Mouse (Mus musculus) kidney, postnatal 36 days (tissue): ENCODE measurements around the gene Atxn1.
A peak's percentile ranks its signal among the peaks of the same experiment; 100 is the strongest.

ENCODE experiments used
- DNase-seq, 2 experiments: peaks; one replicate each; pipeline ENCODE4 v3.0.0; 2021 to 2022; ENCODE audit warnings: mixed read lengths in 2 of 2

Atxn1 gene

GRCm38 (mm10) chr13:45962776-45963175 lies 2.0 kb downstream of the Atxn1 start:
- DNase-seq = no peak

GRCm38 (mm10) chr13:45961871-45962630 lies 2.8 kb downstream of the Atxn1 start:
- DNase-seq = no peak

DNA sequence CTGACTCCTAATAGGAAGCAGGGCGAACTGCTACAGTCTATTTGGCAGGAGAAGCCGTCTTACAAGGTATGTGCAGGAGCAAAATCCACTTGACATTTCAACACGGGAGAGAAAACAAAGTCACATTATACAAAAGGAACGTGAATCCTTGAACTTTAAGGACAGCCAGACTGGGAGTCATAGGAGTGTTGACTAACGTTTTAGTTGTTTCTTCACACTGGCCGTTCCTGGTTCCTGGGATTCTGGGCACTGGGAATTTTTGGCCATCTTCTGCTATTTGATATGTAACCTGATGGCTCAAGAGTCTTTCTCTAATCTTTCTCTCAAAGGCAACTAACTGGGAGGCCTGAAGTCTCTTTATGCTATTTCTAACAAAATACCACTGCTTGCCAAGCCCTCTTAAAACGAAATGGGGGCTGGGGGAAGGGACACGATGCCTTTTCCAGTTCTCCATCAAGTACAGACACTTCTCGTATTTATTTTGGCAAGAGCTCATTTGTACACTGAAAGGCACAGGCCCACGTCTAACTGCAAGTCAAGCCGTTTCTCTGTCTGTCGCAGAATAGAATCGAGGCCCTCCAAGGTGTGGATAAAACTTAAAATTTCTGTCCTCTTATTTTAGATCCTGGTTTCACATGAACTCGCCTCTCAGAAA lies 4.4 kb downstream of the Atxn1 start:
- no peak for DNase-seq

DNA sequence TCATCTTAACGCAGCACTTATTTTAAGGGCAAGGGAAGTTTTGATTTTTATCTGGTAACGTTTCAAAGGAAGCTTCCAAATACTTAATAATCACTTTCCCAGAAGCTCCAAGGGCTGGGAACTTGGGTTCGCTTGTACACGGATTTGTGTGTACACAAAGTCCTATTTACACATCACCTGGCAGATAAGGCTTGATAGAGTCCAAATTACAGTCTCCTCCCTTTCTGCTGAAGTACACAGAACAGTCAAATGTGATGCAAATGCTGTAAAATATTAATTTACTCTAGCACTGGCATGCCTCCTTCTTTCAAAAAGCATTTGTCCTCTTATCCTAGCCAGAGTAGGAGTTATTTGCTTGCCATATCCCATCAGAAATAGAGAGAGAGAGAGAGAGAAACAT lies 6.5 kb downstream of the Atxn1 start:
- DNase-seq = peak in 1 of 2 experiments; percentile 49

DNA sequence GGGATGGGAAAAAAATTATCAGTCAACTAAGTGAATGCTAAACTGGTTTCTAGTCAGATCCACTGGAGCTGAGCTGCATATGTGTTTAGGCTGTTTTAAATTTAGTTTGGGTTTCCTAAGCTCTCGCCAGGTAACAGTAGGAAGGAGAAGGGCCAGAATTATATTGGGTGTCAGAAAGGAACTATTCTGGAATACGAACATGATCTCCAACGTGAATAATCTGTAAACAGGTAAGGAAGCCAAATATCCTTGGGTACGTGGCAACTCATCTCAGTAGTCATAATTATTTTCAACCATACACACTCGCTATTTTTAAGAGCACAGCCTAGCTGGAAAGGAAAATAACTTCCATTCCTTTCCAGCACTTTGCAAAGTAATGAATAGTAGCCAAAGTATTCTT lies 7.2 kb downstream of the Atxn1 start:
- DNase-seq = no peak

- no peak for DNase-seq
Observed at GRCm38 (mm10) chr13:45956287-45956686, 8.5 kb downstream of the Atxn1 start.

GRCm38 (mm10) chr13:45955370-45956055 lies 9.3 kb downstream of the Atxn1 start:
- DNase-seq = no peak

DNA sequence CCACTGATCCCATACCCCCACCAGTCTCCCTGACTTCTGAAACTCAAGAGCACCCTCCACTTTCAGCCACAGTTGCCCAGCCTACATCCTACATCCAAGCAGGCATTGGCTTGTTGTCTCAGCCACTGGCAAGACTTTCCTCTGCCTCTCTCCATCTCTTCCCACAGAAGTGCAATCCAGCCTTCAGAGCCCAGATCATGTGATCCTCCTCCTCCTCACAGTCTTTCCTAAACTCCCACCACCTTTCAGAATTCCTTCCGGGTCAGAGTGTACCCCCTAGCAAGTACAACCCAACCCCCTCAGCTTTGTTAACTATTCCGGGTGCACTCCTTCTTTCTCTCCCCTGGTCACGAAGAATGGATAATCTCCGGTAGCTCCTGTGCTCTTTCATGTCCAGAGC lies 11.7 kb downstream of the Atxn1 start:
- no peak for DNase-seq

DNA sequence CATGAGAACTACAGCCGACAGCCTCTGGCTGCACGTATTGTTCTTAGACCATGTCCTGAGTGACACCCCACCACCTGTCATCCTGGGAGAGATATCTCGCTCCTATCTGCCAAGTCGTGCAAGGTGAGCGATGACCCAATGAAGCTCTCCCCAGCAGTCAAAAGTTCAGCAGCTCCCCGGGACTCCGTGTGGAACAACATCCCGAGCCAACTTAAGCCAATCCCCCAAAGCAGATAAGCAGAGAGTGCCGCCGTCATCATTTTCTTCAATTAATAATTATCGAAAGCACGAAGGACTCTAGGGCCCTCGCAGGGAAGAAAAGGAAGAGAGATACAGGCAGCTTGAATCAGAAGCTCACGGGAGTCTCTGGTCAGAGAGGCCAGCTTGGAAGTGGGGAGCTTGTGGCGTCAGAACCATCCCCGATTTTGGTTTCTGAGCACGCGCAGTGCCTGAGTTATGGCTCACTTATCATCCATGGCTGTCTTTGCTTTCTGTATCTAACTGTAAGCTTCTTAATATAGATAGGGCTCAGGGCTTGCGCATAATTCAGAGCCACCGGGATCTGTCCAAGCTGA lies 13.7 kb downstream of the Atxn1 start:
- peak; percentile 50 to 77 for DNase-seq

- DNase-seq = peak in 1 of 2 experiments; percentile 49
Observed at GRCm38 (mm10) chr13:45950355-45950861, 14.4 kb downstream of the Atxn1 start.

GRCm38 (mm10) chr13:45946136-45946535 lies 18.7 kb downstream of the Atxn1 start:
- no peak for DNase-seq

- peak; percentile 56 to 77 for DNase-seq
Observed at GRCm38 (mm10) chr13:45942337-45942736, 22.5 kb downstream of the Atxn1 start.

DNA sequence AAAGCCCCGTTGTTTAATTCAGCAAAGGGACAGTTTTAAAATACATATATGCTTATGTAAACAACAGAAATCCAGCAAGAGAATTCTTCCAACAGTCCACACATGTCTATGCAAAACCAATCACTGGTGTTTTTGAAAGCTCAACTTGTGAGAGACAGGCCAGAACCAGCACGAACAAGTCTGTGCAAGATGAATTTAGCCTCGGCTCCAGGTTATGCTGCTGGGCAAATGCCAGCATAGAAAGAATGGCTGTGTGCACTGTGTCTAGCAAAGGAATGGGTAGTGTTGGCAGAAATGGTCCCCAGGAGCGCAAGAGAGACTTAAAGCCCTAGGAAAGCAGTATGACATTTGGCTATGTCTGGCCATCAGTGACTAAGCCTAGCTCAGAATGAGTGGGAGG lies 24.1 kb downstream of the Atxn1 start:
- DNase-seq = peak; percentile 69 to 70

- DNase-seq = peak in 1 of 2 experiments; percentile 30
Observed at GRCm38 (mm10) chr13:45939561-45939960, 25.2 kb downstream of the Atxn1 start.

GRCm38 (mm10) chr13:45938083-45938482 lies 26.7 kb downstream of the Atxn1 start:
- peak in 1 of 2 experiments; percentile 56 for DNase-seq

- DNase-seq = no peak
Observed at GRCm38 (mm10) chr13:45936765-45937164, 28.0 kb downstream of the Atxn1 start.

DNA sequence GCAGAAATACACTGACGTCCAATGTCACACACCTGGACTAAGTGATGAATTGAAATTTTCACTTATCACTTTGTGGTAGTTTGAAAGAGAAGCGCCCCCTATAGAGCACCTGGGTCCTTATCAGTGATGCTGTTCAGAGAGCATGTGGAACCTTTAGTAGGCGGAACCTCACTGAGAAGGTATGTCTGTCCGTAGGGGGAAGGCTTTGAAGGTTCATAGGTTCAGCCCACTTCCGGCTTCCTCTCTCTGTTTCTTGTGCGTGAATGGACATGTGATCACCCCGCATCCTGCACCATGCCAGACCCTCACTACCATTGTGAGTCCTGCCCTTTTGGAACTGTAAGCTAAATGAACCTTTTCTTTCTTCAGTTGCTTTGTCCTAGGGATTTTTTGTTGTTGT lies 29.0 kb downstream of the Atxn1 start:
- DNase-seq = no peak

GRCm38 (mm10) chr13:45934841-45935240 lies 30.0 kb downstream of the Atxn1 start:
- DNase-seq = no peak

DNA sequence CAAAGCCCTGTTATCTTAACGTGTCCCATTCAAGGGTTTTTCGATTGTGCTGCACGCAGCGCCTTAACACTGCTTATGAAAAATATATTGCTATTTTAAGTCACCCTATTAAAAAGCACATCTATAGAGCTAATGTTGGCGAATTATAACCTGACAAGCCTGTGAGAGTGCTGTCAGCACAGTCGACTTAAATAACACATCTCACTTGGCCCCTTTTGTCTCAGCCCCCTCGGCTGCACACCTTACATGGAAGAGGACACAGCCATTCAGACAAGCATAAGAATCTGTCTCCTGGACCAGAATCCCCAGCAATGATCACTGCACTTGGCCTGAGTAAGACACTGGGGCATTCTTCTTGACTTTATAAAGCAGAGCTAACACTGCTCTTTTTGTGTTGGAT lies 30.7 kb downstream of the Atxn1 start:
- DNase-seq = no peak

- DNase-seq = no peak
Observed at GRCm38 (mm10) chr13:45932491-45932921, 32.3 kb downstream of the Atxn1 start.

DNA sequence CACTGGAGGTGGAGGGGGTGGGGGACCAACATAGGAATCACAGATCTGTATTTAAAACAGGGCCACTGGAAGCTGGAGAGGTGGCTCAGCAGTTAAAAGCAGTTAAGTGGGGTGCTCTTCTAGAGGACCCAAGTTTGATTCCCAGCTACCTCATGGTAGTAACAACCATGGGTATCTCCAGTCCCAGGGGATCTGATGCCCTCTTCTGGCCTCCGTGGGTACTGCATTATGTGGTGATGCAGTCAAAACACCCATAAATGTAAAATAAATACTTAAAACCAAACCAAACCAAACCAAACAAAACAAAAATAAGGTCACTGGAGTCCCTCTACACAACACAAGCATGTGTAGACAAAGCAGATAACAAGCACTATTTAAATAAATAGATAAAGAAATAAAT lies 32.9 kb downstream of the Atxn1 start:
- peak in 1 of 2 experiments; percentile 50 for DNase-seq

- DNase-seq = peak in 1 of 2 experiments; percentile 31
Observed at GRCm38 (mm10) chr13:45931215-45931614, 33.6 kb downstream of the Atxn1 start.

- DNase-seq = no peak
Observed at GRCm38 (mm10) chr13:45929744-45930143, 35.1 kb downstream of the Atxn1 start.
